Mouse (Mus musculus): Measurements from ENCODE around the gene Serpinb6a.
"Not testable (repeated sequence)": the region's sequence is repeated elsewhere in the genome, so short reads cannot be mapped to it uniquely, and the experiment has no call there.

Serpinb6a gene

DNA sequence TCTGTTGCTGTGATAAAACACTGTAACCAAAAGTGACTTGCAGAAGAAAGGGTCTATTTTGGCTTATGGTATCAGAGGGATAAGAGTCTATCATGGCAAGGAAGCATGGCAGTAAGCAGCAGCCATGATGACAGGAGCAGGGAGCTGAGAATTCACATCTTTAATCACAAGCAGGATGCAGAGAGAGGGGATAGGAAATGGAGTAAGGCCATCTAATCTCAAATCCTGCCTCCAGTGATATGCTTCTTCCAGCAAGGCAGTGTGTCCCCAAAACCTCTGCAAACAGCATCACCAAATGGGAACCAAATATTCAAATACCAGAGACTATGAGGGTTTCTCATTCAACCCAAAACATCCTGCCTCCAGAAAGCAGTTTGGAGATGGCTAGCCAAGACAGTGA lies 36.0 kb downstream of the Serpinb6a start:
- no peak for DNase-seq

- no peak for DNase-seq
Observed at GRCm38 (mm10) chr13:33966025-33966412, 36.6 kb downstream of the Serpinb6a start.

- DNase-seq = no peak
Observed at GRCm38 (mm10) chr13:33965056-33966024, 37.3 kb downstream of the Serpinb6a start.

DNA sequence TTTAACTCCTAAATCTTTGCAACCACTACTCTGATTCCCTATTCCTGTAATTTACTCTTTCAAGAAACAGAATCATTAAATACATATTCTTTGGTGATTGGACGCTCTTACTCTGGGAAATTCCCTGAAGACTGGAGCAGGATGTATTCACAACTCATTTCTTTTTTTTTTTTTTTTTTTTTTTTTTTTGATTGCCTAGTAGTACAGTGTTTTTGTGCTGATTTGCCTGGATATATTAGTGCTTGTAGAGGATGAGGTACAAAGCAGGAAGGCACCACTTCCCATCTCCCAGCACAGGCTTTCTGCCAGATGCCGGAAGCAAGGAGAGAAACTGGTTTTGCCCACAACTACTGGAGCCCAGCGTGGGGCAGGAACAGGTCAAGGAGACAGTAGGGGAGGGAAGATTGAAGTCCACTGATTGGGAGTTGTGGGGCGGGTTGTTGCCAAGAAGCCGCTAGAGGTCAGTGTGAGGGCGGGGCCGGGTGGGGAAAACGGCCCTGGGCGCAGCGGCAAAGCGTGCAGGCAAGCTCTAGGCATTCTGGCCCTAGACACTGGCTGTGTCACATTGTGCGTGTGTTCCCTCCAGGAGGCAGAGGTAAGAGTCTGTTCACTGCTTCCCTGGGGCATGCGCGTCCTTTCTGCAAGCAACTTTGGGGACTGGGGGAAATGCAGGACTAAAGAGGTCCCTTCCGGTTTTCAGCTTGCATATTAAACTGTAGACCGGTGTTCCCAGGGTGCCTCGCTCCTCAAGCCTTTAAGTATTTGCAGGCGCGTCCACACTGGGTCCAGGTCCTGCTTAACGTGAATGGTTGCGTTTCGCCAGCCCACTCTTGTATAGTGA lies 38.2 kb downstream of the Serpinb6a start, which contains the start of gene Nqo2:
Gene Nqo2 (plus strand): TSS at position 482 of the 841 bp plus-strand sequence.
- DNase-seq = peak; percentile 98

DNA sequence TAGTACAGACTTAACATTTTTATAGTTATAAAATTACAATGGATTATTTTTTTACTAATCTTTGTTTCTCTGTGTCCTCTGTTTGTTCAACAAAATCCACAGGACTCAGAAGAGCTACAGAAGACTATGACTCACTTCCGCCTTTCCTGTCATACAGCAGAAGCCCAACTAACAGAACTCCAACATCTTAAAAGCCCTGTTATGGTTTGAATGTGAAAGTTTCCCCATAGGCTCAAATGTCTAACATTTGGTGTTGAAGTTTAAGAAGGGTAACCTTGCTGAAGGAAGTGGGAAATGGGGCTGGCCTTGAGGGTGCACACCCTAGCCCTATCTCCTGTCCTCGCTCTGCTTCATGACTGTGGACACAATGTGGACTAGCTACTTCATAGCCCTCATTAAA lies 42.8 kb downstream of the Serpinb6a start:
- DNase-seq = no peak

GRCm38 (mm10) chr13:33956571-33957421 lies 45.8 kb downstream of the Serpinb6a start:
- DNase-seq = no peak

DNA sequence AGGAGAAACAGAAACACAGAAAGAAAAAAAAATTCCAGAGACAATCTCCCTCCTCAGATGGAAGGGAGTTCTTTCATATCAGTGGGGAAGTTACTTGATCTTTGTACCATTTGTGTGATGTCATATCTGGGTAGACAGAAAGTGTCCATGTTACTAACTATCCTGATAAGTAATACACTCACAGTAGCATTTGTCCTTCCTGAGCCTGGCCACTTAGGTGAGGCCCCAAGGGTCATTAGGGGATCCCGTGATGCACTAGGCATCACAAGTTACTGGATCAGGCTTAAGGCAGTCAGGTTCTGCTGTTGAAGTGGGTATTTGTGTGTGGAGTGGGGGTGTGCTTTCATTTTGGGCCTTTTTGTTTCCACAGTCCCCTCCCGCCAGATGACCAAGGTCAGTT lies 49.6 kb downstream of the Serpinb6a start:
- no peak for DNase-seq

- peak; percentile 95 for DNase-seq
Observed at GRCm38 (mm10) chr13:33952075-33952449, 50.5 kb downstream of the Serpinb6a start.

- peak; percentile 89 for DNase-seq
Observed at GRCm38 (mm10) chr13:33951308-33952074, 51.1 kb downstream of the Serpinb6a start.

GRCm38 (mm10) chr13:33942212-33942779 lies 60.3 kb downstream of the Serpinb6a start:
- no peak for DNase-seq

GRCm38 (mm10) chr13:33941288-33941808 lies 61.2 kb downstream of the Serpinb6a start:
- peak; percentile 74 for DNase-seq

GRCm38 (mm10) chr13:33937587-33937986 lies 65.0 kb downstream of the Serpinb6a start:
- DNase-seq = not testable (repeated sequence)

DNA sequence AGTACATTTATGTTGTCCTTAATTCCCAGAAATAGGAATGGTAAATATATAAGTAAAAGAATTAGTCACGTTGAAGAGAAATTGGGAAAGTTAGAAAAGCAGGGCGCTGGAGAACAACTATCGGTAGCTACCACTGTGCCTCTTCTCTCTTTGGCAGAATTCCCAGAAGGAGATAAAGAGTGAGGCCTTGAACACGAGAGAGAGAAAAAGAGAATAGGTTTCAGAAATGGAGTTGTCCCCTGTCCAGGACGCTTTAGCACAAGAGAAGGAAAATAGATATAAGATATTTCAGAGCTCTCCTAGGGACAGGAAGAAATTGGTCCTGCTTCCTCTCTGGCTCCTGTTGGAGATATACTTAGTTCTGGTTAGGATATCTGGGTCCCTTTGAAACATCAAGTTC lies 65.4 kb downstream of the Serpinb6a start:
- DNase-seq = no peak

DNA sequence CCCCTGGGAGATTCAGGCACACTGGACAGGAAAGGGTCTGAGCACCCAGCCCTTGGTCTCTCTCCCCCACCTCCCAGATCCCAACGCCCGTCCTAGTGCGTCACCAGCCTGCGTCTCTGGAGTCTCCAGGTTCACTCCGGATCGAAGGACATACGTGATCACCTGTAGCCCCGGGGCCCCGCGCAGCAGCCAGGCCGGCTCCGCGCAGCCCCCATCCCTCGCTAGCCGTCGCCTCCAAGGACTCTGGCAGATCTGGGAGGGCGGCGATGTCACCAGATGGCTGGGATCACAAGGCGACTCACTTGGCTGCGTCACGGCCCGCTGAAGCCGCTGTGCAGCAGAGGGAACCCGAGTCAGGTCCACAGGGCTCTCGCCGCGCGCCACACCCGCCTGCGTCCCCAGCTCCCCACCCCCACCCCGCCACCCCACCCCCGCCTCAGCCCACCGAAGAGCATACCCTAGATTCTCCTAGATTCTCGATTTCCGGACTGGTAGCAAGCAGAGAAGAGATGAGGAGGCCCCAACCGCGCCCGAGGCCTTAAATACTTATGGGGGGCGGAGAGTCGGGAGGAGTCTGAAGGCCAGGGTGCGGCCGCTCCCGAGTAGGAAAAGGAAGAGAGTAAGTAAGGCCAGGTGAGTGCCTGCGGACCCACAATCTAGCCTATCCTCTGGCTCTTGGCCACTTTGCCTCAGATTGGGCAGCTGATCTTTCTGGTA lies 67.0 kb downstream of the Serpinb6a start:
- DNase-seq = peak; percentile 98

GRCm38 (mm10) chr13:33934743-33935142 lies 67.9 kb downstream of the Serpinb6a start:
- DNase-seq = peak; percentile 95

DNA sequence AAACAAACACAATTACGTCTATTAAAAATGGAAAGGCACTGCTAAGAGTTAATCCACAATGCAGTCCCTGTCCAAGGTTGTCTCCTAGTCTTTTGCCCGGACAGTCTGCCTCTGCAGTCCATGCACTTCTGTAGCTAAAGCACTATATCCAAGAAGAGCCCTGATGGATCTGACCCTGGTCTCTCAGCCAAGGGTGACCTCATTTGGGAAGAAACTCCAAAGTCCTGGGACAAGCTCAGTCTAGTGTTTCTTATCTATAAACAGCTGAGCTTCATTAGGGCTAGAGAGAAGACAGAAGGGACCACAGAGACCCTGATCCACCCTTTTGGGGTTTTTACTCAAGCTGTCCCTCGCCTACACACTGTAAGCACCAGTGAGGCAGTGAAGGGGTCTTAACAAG lies 71.7 kb downstream of the Serpinb6a start:
- DNase-seq = peak; percentile 97

DNA sequence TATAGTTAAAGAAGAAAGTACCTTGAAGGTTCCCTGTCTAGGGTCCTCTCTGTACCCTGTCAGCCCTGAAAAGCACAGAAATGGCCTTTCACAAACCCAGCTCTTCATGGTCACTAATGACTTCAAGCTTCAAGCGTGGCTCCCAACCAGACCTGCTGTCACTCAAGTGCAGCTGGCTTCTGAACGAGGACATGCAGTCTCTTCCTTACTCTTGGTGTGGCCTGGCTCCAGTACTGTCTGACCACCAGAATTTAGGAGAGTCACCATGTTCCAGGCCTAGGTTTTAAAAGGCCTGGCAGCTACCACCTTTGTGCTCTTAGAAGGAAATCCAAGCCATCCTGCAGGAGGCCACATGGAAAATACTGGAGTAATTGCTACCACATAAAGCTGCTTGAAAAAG lies 72.3 kb downstream of the Serpinb6a start:
- DNase-seq = no peak

DNA sequence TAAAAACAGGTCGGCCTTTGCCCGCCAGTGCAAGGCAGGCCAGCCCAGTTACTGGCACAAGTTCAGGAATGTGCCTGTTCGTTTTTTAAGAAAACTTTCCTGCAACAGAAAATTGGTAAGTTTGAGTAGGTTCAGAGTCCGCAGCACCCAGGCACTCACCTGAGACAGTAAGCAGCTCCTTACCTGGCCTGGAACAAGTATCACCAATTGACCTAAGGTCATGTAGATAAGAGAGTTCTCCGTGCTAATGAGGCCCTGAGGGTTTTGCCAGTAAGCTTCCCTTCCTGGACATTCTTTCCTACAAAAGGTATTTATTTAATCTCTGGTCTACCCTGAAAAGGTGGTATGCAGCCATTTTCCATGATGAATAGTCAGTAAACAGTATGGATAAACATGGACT lies 80.9 kb downstream of the Serpinb6a start:
- DNase-seq = no peak

GRCm38 (mm10) chr13:33921041-33921440 lies 81.6 kb downstream of the Serpinb6a start:
- peak; percentile 72 for DNase-seq

GRCm38 (mm10) chr13:33906821-33907220 lies 95.8 kb downstream of the Serpinb6a start:
- peak; percentile 56 for DNase-seq

All from heart, adult 11 months (tissue).